Mouse (Mus musculus) thymus, postnatal 36 days (tissue): Measurements from ENCODE around the gene Ccdc191.

Source experiments
- DNase-seq, 2 experiments: peaks; one replicate each; pipeline ENCODE4 v3.0.0; 2022; ENCODE audit warnings: mixed read lengths in 2 of 2

Gene Ccdc191

DNA sequence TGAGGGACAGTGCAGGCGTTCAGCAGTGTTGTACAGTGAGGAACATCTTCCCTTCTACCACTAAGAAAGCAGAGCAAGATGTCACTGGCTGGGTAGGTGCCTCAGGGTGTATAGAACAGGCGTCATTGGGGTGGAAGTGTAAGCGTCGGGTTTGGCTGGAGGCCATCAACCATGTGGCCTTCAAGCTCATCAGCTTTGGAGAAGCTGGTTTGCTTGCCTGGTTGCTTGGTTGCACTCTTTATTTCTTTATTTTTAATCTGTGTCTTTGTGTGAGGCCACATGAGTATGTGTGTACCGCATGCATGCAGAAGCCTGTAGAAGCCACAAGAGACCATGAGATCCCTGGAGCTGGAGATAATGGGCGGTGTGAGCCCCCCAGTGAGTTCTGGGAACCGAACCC lies 42.7 kb downstream of the Ccdc191 start:
- DNase-seq, result no peak

DNA sequence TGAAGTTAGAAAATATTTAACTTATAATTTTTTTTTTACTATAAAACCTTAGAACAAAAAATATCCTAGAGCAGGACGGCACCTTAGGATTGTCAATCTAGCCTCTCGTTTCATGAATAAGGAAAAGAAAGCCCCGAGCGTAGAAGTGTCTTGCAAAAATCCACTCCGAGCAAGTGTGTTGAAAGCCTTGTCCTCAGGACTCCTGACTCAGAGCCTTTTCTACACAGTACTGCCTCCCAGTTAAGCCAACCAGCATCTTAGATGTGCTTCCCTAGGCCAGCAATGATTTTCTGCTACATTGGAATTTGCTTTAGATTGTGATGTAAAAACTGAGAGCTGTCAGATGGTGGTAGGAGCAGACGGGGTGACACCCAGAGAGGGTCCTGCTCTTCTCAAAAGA lies 43.4 kb downstream of the Ccdc191 start:
- DNase-seq, result no peak

DNA sequence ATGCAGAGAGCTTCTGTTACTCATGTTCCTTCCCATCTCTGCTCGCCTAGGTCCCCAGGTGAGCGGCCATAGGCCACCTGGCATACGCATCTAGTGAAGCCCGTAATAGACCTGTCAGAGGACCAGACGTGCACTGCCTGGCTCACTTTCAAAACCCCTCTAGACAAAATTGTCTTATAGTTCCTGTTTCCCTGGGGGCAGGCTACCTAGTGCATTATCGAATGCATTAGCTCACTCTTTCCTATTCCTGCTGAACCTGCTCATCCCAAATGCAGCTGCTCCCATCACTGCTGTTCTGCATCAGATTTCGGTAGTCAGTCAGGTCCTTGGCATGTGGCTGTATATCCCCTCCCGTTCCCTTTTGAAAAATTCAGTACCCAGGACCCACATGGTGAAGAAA lies 45.3 kb downstream of the Ccdc191 start:
- DNase-seq, result no peak

DNA sequence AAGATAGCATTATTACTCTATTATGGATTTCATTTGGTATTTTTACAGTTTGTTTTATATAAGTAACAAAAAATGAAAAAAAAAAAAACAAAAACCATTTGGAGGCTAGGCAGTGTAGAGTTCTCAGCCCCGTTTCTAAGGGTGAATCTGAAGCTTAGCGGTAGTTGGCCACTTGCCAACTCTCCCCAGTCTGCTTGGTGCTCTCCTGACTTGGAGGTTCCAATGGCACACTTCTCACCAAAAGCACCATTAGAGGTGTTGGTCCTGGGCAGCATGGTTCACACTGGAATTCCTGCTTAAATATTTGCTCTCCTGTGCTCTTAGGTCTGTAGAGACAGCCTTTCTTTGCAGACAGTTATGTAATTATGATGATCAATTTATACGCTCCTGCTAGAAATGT lies 45.8 kb downstream of the Ccdc191 start:
- no peak for DNase-seq

DNA sequence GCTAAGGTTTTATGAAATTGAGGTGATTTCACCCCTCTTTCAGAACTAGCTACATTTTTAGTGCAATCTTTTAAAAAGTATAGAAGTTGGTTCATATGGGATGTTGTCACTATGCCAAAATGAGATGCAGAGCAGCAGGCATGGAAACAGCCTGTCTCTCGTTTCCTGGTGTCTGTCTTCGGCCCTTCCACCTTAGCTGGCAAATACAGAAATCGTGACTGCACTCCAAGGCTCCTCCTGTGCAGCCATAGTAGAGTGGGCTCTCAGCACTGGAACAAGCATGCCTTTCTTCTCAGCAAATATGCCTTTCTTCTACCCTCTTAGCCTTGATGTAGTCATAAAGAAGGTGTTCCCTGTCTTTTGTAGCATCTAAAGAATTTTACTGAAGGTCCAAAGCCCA lies 46.3 kb downstream of the Ccdc191 start:
- no peak for DNase-seq

DNA sequence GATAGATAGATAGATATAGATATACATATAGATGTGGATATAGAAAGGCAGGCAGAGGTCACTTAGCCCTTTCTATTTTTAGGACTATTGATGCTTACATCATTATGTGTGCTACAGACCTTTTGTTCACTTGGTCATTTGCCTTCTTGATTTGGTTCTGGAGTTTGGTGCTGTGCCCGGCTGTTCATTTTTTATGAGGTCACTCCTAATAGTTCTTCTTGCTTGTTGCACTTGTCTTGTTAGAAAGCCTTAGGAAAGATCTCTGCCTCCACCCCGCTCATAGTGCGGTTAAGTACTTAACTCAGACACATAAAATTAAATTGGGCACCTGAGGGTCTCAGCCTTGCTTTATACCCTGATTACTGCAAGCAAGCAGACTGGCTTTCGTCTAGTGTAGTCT lies 51.2 kb downstream of the Ccdc191 start:
- no peak for DNase-seq

DNA sequence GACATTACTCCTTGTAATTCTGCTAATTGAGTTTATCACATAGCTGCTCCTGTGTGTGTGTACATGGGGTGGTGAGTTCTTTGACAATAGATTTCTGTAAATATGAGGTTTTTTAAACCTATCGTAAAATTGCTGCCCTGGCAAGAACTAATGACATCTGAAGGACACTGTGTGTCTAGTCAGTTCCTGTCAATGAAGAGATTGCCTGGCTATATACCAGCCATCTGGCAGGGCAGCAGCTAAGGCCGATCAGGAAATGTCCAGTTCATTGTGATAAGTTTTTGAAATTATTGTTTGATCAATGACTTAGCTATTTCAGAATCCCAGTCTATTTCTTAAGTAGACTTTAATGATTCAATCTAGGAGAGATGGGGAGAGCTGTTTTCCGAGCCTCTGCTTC lies 55.8 kb downstream of the Ccdc191 start:
- DNase-seq, result no peak

DNA sequence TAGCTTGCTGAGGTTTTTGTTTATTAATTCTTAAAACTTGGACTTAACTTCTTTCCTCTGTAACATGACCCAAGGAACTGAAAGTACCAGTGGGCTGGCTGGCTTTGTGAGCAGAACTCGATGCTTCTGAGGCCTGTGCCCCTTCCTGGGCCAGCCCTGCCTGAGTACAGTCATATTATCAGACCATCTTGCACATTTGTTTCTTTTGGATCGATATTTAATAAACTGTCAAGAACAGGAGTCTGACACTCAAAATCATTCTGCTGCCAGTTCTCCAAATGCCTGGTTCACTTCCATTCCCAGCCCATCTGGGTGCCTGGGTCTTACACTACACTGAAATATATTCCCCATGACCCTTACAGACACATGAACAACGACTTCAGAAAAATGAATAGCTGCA lies 56.3 kb downstream of the Ccdc191 start:
- no peak for DNase-seq

DNA sequence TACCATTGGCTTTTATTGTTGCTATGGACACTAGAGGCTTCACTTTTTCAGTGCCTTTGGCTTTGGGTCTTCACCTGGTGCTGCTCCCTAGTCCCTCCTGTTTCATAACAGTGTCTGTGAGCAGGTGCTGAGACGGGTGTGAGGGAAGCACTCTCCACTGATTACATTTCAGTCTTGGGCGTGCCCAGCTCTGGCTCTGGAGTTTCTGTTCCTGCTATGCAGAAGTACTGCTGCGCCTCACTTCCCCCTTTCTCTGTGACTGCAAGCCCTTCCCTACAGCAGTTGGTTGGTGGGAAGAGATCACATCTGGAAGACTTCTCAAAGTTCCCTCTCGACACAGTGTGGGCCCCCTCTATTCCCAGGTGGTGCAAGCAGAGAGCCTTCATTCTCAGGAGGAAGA lies 62.0 kb downstream of the Ccdc191 start:
- DNase-seq, result no peak

DNA sequence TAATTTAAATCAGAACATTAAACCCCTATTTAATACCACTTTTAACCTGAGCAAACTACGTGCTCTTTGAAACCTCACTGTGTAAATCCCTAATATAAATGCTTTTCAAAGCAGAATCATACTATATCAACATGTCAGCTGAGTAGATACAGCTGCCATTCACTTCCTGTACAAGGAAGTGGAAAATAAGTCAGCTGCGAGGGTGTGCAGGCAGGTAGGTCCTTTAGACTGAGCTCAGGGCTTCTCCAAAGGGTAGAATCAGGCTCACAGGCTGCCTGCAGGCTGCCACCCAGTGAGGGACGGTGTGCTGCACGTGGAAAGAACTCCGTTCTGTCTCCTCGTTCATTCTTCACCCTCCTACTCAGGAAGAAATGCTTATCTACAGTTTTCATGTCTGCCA lies 65.3 kb downstream of the Ccdc191 start:
- peak in 1 of 2 experiments; percentile 23 for DNase-seq

DNA sequence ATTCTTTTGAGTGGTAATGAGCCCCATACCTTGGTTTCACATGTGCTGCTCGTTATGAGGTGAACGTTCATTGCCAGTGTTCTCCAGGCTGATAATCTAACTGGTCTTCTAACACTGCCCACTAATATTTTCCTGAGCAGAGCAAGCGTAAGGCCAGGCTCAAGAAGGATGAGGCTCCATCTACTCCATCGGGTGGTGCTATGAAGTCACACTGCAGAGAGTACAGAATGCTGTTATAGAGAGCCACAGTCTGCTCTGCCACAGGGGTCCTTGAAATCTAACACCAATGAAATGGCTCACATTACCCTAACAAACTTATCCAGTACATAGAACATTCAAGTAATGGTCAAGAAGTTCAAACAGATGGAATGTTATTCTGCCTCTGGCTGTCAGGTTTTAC lies 68.4 kb downstream of the Ccdc191 start:
- no peak for DNase-seq

DNA sequence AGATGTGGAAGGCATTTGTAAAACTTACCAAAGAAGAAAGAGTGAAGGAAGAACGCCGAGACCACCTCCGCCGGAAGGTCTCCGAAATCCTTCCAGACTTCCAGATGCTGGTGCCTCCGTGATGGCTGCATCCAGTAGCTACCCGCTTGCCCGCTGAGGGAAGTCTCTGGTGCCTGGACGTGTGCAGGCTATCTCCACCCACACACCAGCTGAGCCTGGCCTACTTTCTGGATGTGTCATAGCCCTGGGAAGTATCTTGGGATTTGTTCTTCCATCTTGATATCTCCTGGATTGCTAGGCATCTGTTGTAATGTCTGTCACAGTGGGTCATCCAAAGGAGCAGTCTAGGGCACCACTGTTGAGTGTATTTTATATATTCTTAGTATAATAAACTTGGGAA lies 73.7 kb downstream of the Ccdc191 start:
- no peak for DNase-seq

DNA sequence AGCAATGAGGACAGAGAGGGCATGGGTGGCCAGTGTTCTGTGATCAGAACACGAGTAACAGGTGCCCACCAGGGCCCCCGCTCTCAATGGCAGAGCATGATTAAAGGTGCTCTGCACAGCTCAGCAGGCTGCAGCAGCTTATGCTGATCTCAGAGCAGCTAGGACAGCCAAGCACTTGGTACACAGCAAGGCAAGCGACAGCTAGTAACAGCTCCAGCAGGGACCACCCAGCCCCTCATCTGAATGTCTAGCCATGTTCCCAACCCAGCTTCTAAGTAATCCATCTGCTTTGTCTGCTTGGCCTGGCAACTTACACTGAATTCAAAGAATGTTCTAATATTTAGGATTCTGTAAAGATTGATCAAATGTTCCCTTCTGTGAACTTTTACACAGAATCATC lies 74.2 kb downstream of the Ccdc191 start:
- DNase-seq, result no peak

DNA sequence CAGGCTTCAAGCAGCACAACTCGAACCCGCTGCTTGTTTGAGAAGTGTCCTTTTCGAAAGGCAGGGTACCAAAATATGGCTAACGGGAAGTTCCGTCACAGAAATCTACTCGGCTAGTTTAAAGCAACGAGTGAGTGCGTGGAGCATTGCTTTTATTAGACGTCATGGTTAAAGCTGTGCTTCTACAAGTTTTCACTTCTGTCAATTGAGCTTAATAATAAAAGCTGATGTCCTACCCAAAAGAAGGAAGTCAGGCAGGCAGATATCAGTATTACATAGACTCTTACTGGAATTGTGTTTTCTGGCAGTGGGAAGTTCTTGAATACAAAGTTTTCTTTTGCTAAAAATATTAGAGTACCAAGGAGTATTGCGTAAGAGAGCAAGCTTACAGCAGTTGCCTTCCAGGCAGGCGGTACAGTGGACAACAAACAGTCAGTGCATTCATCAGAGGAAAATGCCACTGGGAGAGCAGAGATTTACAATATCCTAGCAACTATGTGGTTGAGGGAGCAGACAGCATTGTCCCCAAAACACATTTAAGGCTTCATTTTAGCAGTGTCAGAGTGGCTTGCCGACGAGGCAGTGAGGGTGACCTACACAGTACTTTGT lies 76.3 kb downstream of the Ccdc191 start:
- no peak for DNase-seq

DNA sequence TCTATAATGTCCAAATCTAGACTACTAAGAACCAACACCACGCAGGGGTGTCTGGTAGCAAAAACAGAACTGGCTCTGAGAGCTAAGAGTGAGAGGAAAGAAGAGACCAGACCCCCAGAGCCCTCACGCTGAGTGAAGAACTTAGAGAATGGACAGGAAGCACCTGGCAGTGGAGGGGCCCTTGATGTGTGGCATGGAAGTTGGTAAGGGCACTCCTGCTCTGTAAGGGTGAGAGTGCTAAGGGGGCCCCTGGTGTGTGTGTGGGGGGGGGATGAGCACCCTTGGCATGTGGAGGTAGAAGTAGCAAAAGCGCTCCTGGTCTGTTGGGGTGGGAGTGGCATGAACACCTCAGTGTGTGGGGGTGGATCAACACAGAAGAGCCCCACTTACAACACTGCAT lies 80.8 kb downstream of the Ccdc191 start:
- DNase-seq, result peak; percentile 26 to 53

DNA sequence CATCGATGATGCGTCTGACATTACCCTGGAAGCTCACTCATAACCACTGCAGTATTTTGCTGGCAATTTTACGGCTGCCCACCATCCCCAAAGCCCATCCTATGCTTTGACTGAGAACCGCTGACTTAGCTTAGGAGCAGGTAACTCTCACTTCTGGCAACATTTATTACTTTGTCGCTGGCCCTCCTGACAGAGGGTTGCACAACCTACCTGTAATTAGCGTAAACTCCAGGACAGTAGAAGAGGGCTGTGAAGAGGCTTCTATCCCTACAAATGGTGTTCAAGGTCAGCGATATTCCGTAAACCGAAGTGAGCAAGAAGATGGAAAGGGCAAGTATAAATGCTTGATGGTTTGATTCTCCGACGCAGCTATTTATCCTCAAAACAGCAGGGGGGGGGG lies 81.6 kb downstream of the Ccdc191 start:
- no peak for DNase-seq

DNA sequence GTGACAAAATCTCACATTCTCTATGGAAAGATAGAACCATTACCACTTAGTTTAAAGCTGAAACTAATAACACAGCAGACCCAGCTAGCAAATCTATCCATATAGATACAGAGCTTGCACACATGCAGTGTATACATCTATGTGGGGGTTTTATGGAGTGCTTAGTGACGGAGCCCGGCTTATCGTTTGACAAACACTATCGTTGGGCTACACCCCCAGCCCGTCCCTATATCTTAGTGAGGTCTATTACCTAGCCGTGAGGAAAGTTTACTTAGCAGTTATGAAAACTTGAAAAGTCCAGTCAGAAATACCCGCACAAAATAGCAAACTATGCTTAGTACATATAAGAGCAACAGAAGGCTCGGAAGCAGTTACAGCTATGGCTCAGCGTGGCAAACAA lies 82.1 kb downstream of the Ccdc191 start:
- DNase-seq, result no peak

DNA sequence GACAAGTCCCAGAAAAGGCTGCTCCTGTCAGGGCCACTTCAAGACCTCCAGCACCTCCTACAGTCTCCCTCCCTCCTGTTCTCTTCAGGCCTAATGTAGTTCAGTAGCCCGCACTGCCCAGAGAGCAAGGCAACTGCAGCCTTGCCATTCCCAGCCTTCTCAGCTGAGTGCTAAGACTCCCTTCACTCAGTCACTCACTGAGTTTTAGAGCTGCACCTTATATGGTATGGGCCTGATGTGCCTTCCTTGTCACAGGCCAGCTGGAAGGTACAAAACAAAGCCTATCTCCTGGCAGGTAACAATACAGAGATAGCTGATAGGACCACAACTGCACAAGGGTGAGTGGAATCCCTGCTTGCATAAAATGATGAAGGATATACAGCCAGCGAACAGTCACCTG lies 82.8 kb downstream of the Ccdc191 start:
- no peak for DNase-seq

DNA sequence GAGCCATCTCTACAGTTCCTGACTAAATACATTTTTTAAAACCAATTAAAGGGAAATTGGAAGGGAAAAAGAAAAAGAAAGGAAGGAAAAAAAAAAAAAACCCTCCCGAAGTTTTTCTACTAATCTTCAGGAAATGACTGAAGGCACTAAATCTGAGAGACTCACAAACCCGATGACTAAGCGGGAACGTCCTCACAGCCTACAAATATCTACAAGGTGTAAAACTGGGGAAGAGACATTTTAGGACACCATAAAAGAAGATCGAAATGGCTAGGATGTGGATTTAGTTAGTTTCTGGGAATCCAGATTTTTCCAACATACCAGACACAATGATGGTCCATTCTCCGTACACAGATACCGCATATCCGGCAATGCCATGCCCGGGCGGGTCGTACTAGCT lies 83.5 kb downstream of the Ccdc191 start:
- DNase-seq, result no peak

DNA sequence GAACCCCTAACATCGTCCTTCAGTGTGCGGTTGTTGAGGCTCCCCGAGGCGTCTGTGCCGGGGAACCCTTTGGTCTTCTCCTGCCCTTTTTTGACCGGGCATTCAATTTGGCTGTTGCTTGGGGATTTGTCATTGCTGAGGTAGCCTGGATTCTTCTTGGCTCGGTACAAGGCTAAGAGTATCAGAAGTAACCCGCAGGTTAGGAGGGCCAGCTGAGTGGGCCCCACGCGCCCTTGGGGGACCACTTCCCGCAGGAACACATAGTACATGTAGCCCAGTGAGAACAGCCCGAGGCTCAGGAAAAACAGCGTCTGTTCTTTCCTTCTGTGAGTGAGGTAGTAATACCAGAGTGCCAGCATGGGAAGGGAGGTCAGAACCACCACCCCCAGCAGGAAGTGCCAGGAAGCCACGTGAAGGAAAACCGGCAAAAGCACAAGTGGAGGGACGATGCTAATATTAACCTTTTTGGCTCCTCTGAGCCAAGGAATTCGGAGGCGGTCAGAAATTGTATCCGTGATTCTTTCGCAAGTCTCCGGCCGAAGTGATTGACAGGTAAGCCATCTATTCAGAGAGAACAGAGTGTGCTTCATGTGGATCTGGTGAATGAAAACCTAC lies 84.1 kb downstream of the Ccdc191 start:
- DNase-seq, result no peak

DNA sequence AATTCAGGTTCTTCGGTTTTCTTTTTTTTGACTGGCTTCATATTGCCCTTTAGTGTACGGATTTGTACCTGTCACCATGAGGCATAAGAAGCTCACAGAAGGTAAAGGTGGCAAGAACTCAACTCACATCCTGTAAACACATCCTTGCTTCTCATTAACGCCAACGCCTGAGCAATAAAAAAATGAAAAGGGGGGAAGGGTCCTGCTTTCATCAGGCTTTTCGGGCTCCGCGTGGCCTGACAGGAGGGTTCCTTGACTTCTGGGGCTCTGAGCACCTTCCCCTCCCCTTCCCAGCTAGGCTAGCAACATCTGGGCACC lies 89.4 kb downstream of the Ccdc191 start:
- no peak for DNase-seq

DNA sequence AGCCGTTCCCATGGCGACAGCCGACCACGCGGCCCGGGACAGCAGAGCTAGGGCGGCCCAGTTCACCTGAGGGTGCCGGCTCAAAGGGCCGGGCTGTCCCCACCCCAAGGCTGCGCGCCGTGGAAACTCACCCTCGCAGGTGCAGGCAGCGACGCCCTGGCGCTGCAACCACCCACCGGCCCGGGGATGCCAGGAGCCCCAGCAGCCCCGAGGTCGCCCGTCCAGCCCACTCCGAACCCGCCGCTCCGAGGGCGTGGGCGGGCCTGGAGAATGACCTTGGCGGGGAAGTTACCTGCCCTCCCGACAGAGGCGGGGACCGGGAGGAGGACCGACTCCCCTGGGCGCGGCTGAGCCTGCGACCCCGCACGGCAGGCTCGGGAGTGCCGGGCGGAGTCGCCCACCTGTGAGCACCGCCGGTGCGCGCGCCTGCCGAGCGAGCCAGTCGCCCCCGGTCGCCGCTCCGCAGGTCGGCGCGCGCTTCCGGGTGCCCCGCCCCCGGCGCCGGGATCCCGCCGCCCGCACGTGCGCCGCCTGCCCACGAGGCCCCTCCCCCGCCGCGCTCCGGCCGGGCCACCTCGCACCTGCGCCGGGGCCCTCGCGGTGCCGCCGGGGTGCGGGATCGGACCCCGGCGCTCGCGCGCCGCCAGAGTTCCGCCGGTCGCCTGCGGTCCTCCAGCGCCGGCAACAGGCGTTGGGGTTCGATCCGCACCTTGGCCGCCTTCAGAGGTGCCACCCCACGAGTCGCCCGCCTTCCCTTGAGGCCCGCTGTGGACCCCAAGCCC lies 89.9 kb downstream of the Ccdc191 start, which contains the start of gene Zdhhc23:
TSS of gene Zdhhc23 (minus strand) at position 464 of the 782 bp plus-strand sequence.
- peak; percentile 66 to 76 for DNase-seq

DNA sequence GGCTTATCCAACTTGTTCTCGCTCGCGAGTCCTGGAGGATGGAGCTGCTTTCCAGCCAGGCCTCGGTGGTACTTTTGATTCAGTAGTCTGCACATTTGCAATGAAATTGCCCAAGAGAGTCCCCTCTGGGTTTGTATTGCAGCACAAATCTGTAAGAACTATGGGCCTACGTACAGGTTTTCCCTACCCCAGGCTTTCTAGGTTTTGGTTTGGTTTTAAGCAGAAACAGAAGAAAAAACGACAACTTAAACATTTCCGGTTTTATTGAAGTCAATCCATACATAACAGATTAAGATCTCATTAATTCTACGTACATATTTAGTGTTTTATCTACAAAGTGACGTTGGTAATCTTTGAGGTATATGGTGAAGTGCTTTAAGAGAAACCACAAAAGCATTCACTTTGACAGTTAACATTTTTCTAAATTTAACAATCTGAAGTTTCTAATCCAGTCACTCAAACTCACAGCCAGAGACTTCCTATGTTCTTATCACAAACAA lies 90.6 kb downstream of the Ccdc191 start:
- DNase-seq, result no peak

DNA sequence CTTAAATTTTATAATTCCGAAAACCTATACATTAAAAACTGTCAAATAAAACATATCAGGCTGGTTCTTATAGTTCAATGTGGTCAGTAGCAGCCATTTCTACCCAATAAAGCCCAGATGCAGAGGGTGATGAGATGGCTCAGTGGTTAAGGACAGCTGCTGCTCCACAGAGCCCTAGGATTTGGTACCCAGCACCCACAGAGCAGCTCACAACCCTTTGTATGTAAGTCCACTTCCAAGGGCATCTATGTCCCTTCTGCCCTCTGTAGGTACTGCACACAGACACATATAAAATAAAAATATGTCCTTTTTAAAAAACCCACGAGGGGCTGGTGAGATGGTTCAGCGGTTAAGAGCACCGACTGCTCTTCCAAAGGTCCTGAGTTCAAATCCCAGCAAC lies 96.7 kb downstream of the Ccdc191 start:
- no peak for DNase-seq
